Mouse (Mus musculus) G1E (cell line): Measurements from ENCODE around the gene Rhou.

ENCODE experiments used
- CTCF ChIP-seq: IDR thresholded peaks from 2 replicates; pipeline ENCODE4 v1.5.1; 2012; ENCODE audit warnings: low read depth, low read length, inconsistent platforms, mixed read lengths
- GATA1 ChIP-seq: IDR thresholded peaks from 2 replicates; pipeline ENCODE4 v1.6.1; 2012; ENCODE audit warnings: borderline replicate concordance, low read length, inconsistent platforms, mixed read lengths
- GATA2 ChIP-seq: IDR thresholded peaks from 2 replicates; pipeline ENCODE4 v1.6.1; 2012; ENCODE audit warnings: low read depth, low read length, inconsistent platforms, borderline replicate concordance
- TAL1 ChIP-seq: conservative IDR thresholded peaks from 2 replicates; pipeline ENCODE4 v1.6.1; 2012; ENCODE audit warnings: low read depth, low read length, inconsistent platforms, mixed read lengths

DNA sequence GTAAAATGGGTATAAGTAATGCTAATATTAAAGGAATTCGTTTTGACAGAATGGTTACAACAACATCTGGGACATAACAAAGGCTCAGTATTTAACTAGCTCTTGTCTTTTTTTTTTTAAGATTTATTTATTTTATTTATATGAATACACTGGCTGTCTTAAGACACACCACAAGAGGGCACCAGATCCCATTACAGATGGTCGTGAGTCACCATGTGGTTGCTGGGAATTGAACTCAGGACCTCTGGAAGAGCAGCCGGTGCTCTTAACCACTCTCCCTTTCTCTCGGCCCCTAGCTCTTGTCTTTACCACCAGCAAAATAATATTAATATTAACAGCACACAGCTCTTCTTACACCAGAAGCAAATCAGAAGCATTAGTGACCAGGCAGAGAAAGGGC is 1.1 kb upstream of the Rhou start:
- TF ChIP-seq CTCF, result no peak
- no peak for TF ChIP-seq GATA1
- no peak for TF ChIP-seq TAL1
- TF ChIP-seq GATA2, result no peak
